Mouse (Mus musculus): ENCODE results near the gene Krt26. TPM values are rescaled to one million over a fixed set of nuclear protein-coding genes. Genes with fewer than 3 reads are reported as not detected.

Krt26 gene
- polyA plus RNA-seq (2015; fragmentation: Nextera tagmentation; extraction: Ambion mirVana) = 0.08 TPM in 1 of 2 replicates, not detected in the other

DNA sequence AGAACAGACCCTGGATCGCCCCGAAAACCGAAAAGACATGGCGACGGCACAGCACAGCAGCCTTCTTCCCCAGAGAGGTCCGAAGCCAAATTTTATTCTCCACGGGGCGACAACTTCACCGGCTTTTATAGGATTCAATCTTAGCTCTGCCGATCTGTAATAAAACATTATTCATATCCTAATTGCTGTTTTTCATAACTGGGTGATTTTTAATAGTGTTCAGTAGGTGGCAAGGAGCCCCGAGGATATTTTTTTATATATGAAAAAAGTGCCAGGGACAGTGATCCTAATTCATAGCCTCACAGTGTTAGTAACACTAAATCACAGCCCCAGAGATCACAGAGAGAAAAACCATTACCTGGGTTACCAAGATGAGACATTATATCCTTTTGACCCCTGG is at the start of gene Krt26:
Krt26 (minus strand) TSS at position 101 of the 400 bp plus-strand sequence.
- WGBS = 94% methylated on average over 11 of the region's 11 CpGs

GRCm38 (mm10) chr11:99385813-99386721 is 48.3 kb upstream of the Krt26 start:
- peak; percentile 92 for ATAC-seq
- Histone ChIP-seq H3K4me3 (replicated peaks; ENCODE audit: low read length) (peak overlapping the region; percentile 64), H3K36me3 (ENCODE audit: control insufficient read depth, insufficient read depth) (no peaks in the 10 kb centered on the region), H3K27ac (ENCODE audit: low read length) (peak overlapping the region; percentile 93), H3K9ac (replicated peaks; ENCODE audit: low read depth, low read length) (peak overlapping the region; percentile 71), H3K4me1 (replicated peaks; ENCODE audit: control insufficient read depth, insufficient read depth, low read length) (0 out of 2 replicates have a peak, but pooled peaks cover 6% of the 10 kb centered on the region), H3K4me2 (ENCODE audit: low read length) (peak overlapping the region; percentile 59), H3K27me3 (replicated peaks; ENCODE audit: control insufficient read depth, insufficient read depth, low read length) (no peaks in the 10 kb centered on the region), H3K9me3 (ENCODE audit: control insufficient read depth, low read length) (no peaks in the 10 kb centered on the region)
- under 1% methylated on average over 71 of the region's 71 CpGs for WGBS

More for the DNA sequence above, at the start of gene Krt26:
- Histone ChIP-seq H3K9ac (replicated peaks; ENCODE audit: low read depth, low read length) (no peak within 1 kb of the TSS), H3K4me1 (replicated peaks; ENCODE audit: control insufficient read depth, insufficient read depth, low read length) (0 out of 2 replicates have a peak, but pooled peaks cover 3% of the 10 kb centered on the region), H3K27me3 (replicated peaks; ENCODE audit: control insufficient read depth, insufficient read depth, low read length) (no peaks in the 10 kb centered on the region), H3K36me3 (ENCODE audit: control insufficient read depth, insufficient read depth) (no peaks in the 10 kb centered on the region), H3K27ac (ENCODE audit: low read length) (no peak within 1 kb of the TSS), H3K4me3 (replicated peaks; ENCODE audit: low read length) (no peak within 1 kb of the TSS), H3K4me2 (ENCODE audit: low read length) (no peak within 1 kb of the TSS), H3K9me3 (ENCODE audit: control insufficient read depth, low read length) (no peaks in the 10 kb centered on the region)
- no peak for ATAC-seq

GRCm38 (mm10) chr11:99379568-99379967 is 41.8 kb upstream of the Krt26 start:
- Histone ChIP-seq H3K36me3 (ENCODE audit: control insufficient read depth, insufficient read depth) (no peaks in the 10 kb centered on the region), H3K9ac (replicated peaks; ENCODE audit: low read depth, low read length) (no peak overlapping the region), H3K4me2 (ENCODE audit: low read length) (no peak overlapping the region), H3K9me3 (ENCODE audit: control insufficient read depth, low read length) (no peaks in the 10 kb centered on the region), H3K27me3 (replicated peaks; ENCODE audit: control insufficient read depth, insufficient read depth, low read length) (no peaks in the 10 kb centered on the region), H3K4me1 (replicated peaks; ENCODE audit: control insufficient read depth, insufficient read depth, low read length) (no peaks in the 10 kb centered on the region), H3K4me3 (replicated peaks; ENCODE audit: low read length) (no peak overlapping the region), H3K27ac (ENCODE audit: low read length) (no peak overlapping the region)
- no peak for ATAC-seq
- WGBS = 8% methylated on average over 5 of the region's 5 CpGs

DNA sequence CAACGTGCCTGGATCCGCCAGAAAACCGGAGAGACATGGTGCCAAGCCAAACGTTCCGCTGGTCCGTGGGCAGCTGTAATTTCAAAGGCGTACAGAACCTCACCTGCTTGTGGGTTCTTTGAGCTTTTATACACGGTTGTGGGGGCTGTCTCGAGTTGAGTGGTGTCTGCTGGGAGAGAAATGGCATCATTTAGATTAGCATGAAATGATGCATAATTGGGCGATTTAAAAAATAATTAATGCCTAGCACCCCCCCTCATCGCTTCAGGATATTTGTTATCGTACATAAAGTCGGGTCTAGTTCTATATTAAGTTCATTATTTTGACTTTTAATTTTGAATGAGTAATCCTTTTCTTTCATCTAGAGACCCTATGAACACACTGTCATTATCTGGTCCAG is 37.0 kb upstream of the Krt26 start, which contains the start of gene Krt28:
Krt28 (minus strand) TSS at position 101 of the 400 bp plus-strand sequence.
- H3K9me3 ChIP-seq (ENCODE audit: control insufficient read depth, low read length) = no peaks in the 10 kb centered on the region
- 81% methylated on average over 13 of the region's 13 CpGs for WGBS
- no peak within 1 kb of the TSS for H3K9ac ChIP-seq (replicated peaks; ENCODE audit: low read depth, low read length)
- H3K36me3 ChIP-seq (ENCODE audit: control insufficient read depth, insufficient read depth) = no peaks in the 10 kb centered on the region
- H3K27me3 ChIP-seq (replicated peaks; ENCODE audit: control insufficient read depth, insufficient read depth, low read length) = no peaks in the 10 kb centered on the region
- no peaks in the 10 kb centered on the region for H3K4me1 ChIP-seq (replicated peaks; ENCODE audit: control insufficient read depth, insufficient read depth, low read length)
- no peak within 1 kb of the TSS for H3K4me2 ChIP-seq (ENCODE audit: low read length)
- no peak within 1 kb of the TSS for H3K4me3 ChIP-seq (replicated peaks; ENCODE audit: low read length)
- ATAC-seq = no peak
- no peak within 1 kb of the TSS for H3K27ac ChIP-seq (ENCODE audit: low read length)

DNA sequence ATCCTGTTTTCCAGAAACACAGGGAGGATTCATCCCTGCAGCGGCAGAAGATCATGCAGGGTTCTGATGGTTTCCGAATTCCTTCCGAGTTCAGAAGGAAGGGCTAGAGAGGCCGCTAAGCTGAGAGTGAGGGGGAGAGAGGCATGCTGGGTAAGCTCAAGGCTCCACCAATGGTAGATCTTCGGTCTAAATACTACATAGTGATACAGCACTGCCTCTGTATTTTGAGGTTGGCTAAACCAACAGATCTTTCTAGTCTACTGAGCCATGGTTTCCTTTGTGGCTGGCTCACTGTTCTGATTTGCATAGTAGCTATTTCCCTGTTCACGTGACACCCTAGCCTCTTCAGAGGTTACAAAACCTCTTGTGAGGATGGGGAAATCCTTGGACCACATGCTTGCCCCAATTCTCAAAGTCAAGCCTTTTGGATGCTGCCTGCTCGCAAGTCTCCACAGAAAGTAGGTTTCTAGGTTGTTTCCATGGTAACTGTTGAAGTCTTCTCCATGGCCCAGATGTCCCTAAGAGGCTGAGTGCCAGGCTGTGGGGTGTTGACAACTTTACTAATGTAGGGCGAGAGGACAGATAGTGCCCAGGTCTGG is 32.2 kb upstream of the Krt26 start:
- Histone ChIP-seq H3K9me3 (ENCODE audit: control insufficient read depth, low read length) (no peaks in the 10 kb centered on the region), H3K36me3 (ENCODE audit: control insufficient read depth, insufficient read depth) (no peaks in the 10 kb centered on the region), H3K4me1 (replicated peaks; ENCODE audit: control insufficient read depth, insufficient read depth, low read length) (no peaks in the 10 kb centered on the region), H3K27ac (ENCODE audit: low read length) (no peak overlapping the region), H3K27me3 (replicated peaks; ENCODE audit: control insufficient read depth, insufficient read depth, low read length) (no peaks in the 10 kb centered on the region), H3K9ac (replicated peaks; ENCODE audit: low read depth, low read length) (no peak overlapping the region), H3K4me3 (replicated peaks; ENCODE audit: low read length) (no peak overlapping the region), H3K4me2 (ENCODE audit: low read length) (no peak overlapping the region)
- ATAC-seq = no peak
- 80% methylated on average over 8 of the region's 8 CpGs for WGBS

GRCm38 (mm10) chr11:99369229-99369628 is 31.5 kb upstream of the Krt26 start:
- no peak overlapping the region for H3K4me2 ChIP-seq (ENCODE audit: low read length)
- H3K9me3 ChIP-seq (ENCODE audit: control insufficient read depth, low read length) = no peaks in the 10 kb centered on the region
- no peak overlapping the region for H3K4me3 ChIP-seq (replicated peaks; ENCODE audit: low read length)
- no peak overlapping the region for H3K27ac ChIP-seq (ENCODE audit: low read length)
- H3K27me3 ChIP-seq (replicated peaks; ENCODE audit: control insufficient read depth, insufficient read depth, low read length) = no peaks in the 10 kb centered on the region
- no peak for ATAC-seq
- no peaks in the 10 kb centered on the region for H3K36me3 ChIP-seq (ENCODE audit: control insufficient read depth, insufficient read depth)
- no peak overlapping the region for H3K9ac ChIP-seq (replicated peaks; ENCODE audit: low read depth, low read length)
- 8% methylated on average over 3 of the region's 3 CpGs for WGBS
- H3K4me1 ChIP-seq (replicated peaks; ENCODE audit: control insufficient read depth, insufficient read depth, low read length) = no peaks in the 10 kb centered on the region

GRCm38 (mm10) chr11:99366791-99367190 is 29.0 kb upstream of the Krt26 start:
- Histone ChIP-seq H3K4me1 (replicated peaks; ENCODE audit: control insufficient read depth, insufficient read depth, low read length) (no peaks in the 10 kb centered on the region), H3K4me3 (replicated peaks; ENCODE audit: low read length) (no peak overlapping the region), H3K4me2 (ENCODE audit: low read length) (no peak overlapping the region), H3K36me3 (ENCODE audit: control insufficient read depth, insufficient read depth) (no peaks in the 10 kb centered on the region), H3K27ac (ENCODE audit: low read length) (no peak overlapping the region), H3K9me3 (ENCODE audit: control insufficient read depth, low read length) (no peaks in the 10 kb centered on the region), H3K27me3 (replicated peaks; ENCODE audit: control insufficient read depth, insufficient read depth, low read length) (no peaks in the 10 kb centered on the region), H3K9ac (replicated peaks; ENCODE audit: low read depth, low read length) (no peak overlapping the region)
- no peak for ATAC-seq
- WGBS = 48% methylated on average over 10 of the region's 10 CpGs

GRCm38 (mm10) chr11:99364412-99364811 is 26.6 kb upstream of the Krt26 start:
- Histone ChIP-seq H3K27me3 (replicated peaks; ENCODE audit: control insufficient read depth, insufficient read depth, low read length) (no peaks in the 10 kb centered on the region), H3K27ac (ENCODE audit: low read length) (no peak overlapping the region), H3K4me2 (ENCODE audit: low read length) (no peak overlapping the region), H3K9me3 (ENCODE audit: control insufficient read depth, low read length) (no peaks in the 10 kb centered on the region), H3K4me3 (replicated peaks; ENCODE audit: low read length) (no peak overlapping the region), H3K4me1 (replicated peaks; ENCODE audit: control insufficient read depth, insufficient read depth, low read length) (no peaks in the 10 kb centered on the region), H3K36me3 (ENCODE audit: control insufficient read depth, insufficient read depth) (no peaks in the 10 kb centered on the region), H3K9ac (replicated peaks; ENCODE audit: low read depth, low read length) (no peak overlapping the region)
- 26% methylated on average over 9 of the region's 9 CpGs for WGBS
- no peak for ATAC-seq

- H3K36me3 ChIP-seq (ENCODE audit: control insufficient read depth, insufficient read depth) = no peaks in the 10 kb centered on the region
- H3K9me3 ChIP-seq (ENCODE audit: control insufficient read depth, low read length) = no peaks in the 10 kb centered on the region
- H3K4me3 ChIP-seq (replicated peaks; ENCODE audit: low read length) = no peak overlapping the region
- no peak overlapping the region for H3K27ac ChIP-seq (ENCODE audit: low read length)
- no peak overlapping the region for H3K4me2 ChIP-seq (ENCODE audit: low read length)
- no peaks in the 10 kb centered on the region for H3K27me3 ChIP-seq (replicated peaks; ENCODE audit: control insufficient read depth, insufficient read depth, low read length)
- 92% methylated on average over 8 of the region's 8 CpGs for WGBS
- H3K9ac ChIP-seq (replicated peaks; ENCODE audit: low read depth, low read length) = no peak overlapping the region
- H3K4me1 ChIP-seq (replicated peaks; ENCODE audit: control insufficient read depth, insufficient read depth, low read length) = no peaks in the 10 kb centered on the region
- no peak for ATAC-seq
Observed at GRCm38 (mm10) chr11:99361423-99361822, 23.7 kb upstream of the Krt26 start.
